Mouse (Mus musculus): ENCODE results near the gene Gm11444. TPM values are rescaled to one million over a fixed set of nuclear protein-coding genes. Genes with fewer than 3 reads are reported as not detected.

Gm11444 gene
- polyA plus RNA-seq, 1 experiment, result not detected

- Histone ChIP-seq H3K9ac (ENCODE audit: low read depth, poor library complexity, severe bottlenecking) (peak overlapping the region; percentile 37), H3K36me3 (ENCODE audit: control insufficient read depth, insufficient read depth, low read length, poor library complexity, severe bottlenecking) (no peaks in the 10 kb centered on the region), H3K4me3 (ENCODE audit: low read depth, low read length) (peak overlapping the region; percentile 41), H3K4me1 (ENCODE audit: control insufficient read depth, insufficient read depth, low read length) (no peaks in the 10 kb centered on the region), H3K27ac (ENCODE audit: insufficient read depth, low read length) (no peak overlapping the region), H3K9me3 (replicated peaks; ENCODE audit: control insufficient read depth, insufficient read depth, low read length, poor library complexity, severe bottlenecking) (no peaks in the 10 kb centered on the region), H3K27me3 (ENCODE audit: control insufficient read depth, insufficient read depth, low read length, poor library complexity, severe bottlenecking) (peaks cover 70% of the 10 kb centered on the region)
- TF ChIP-seq POLR2A (IDR thresholded peaks at IDR 0.05; ENCODE audit: insufficient read depth, low read length), result no peak
- no peak for TF ChIP-seq CTCF (IDR thresholded peaks at IDR 0.05; ENCODE audit: low read depth, low read length)
- TF ChIP-seq EP300 (IDR thresholded peaks at IDR 0.05; ENCODE audit: insufficient read depth, low read depth, low read length), result no peak
These were observed 11.5 kb downstream of the Gm11444 start for GRCm38 (mm10) chr11:85838424-85839257.

GRCm38 (mm10) chr11:85837648-85838423 lies 12.3 kb downstream of the Gm11444 start:
- no peak overlapping the region for H3K27ac ChIP-seq (ENCODE audit: insufficient read depth, low read length)
- peak overlapping the region; percentile 37 for H3K9ac ChIP-seq (ENCODE audit: low read depth, poor library complexity, severe bottlenecking)
- H3K9me3 ChIP-seq (replicated peaks; ENCODE audit: control insufficient read depth, insufficient read depth, low read length, poor library complexity, severe bottlenecking), result no peaks in the 10 kb centered on the region
- TF ChIP-seq EP300 (IDR thresholded peaks at IDR 0.05; ENCODE audit: insufficient read depth, low read depth, low read length) (no peak), POLR2A (IDR thresholded peaks at IDR 0.05; ENCODE audit: insufficient read depth, low read length) (no peak)
- H3K4me1 ChIP-seq (ENCODE audit: control insufficient read depth, insufficient read depth, low read length), result no peaks in the 10 kb centered on the region
- H3K4me3 ChIP-seq (ENCODE audit: low read depth, low read length), result peak overlapping the region; percentile 41
- no peaks in the 10 kb centered on the region for H3K36me3 ChIP-seq (ENCODE audit: control insufficient read depth, insufficient read depth, low read length, poor library complexity, severe bottlenecking)
- H3K27me3 ChIP-seq (ENCODE audit: control insufficient read depth, insufficient read depth, low read length, poor library complexity, severe bottlenecking), result peaks cover 78% of the 10 kb centered on the region

GRCm38 (mm10) chr11:85837291-85837647 lies 12.9 kb downstream of the Gm11444 start:
- no peaks in the 10 kb centered on the region for H3K9me3 ChIP-seq (replicated peaks; ENCODE audit: control insufficient read depth, insufficient read depth, low read length, poor library complexity, severe bottlenecking)
- peaks cover 76% of the 10 kb centered on the region for H3K27me3 ChIP-seq (ENCODE audit: control insufficient read depth, insufficient read depth, low read length, poor library complexity, severe bottlenecking)
- no peak for TF ChIP-seq EP300 (IDR thresholded peaks at IDR 0.05; ENCODE audit: insufficient read depth, low read depth, low read length)
- TF ChIP-seq POLR2A (IDR thresholded peaks at IDR 0.05; ENCODE audit: insufficient read depth, low read length), result no peak
- no peak for TF ChIP-seq CTCF (IDR thresholded peaks at IDR 0.05; ENCODE audit: low read depth, low read length)
- peak overlapping the region; percentile 20 for H3K4me3 ChIP-seq (ENCODE audit: low read depth, low read length)
- H3K36me3 ChIP-seq (ENCODE audit: control insufficient read depth, insufficient read depth, low read length, poor library complexity, severe bottlenecking), result no peaks in the 10 kb centered on the region
- no peak overlapping the region for H3K9ac ChIP-seq (ENCODE audit: low read depth, poor library complexity, severe bottlenecking)
- no peaks in the 10 kb centered on the region for H3K4me1 ChIP-seq (ENCODE audit: control insufficient read depth, insufficient read depth, low read length)
- no peak overlapping the region for H3K27ac ChIP-seq (ENCODE audit: insufficient read depth, low read length)

GRCm38 (mm10) chr11:85836523-85837290 lies 13.4 kb downstream of the Gm11444 start:
- Histone ChIP-seq H3K9ac (ENCODE audit: low read depth, poor library complexity, severe bottlenecking) (no peak overlapping the region), H3K9me3 (replicated peaks; ENCODE audit: control insufficient read depth, insufficient read depth, low read length, poor library complexity, severe bottlenecking) (no peaks in the 10 kb centered on the region), H3K27me3 (ENCODE audit: control insufficient read depth, insufficient read depth, low read length, poor library complexity, severe bottlenecking) (peaks cover 82% of the 10 kb centered on the region), H3K4me1 (ENCODE audit: control insufficient read depth, insufficient read depth, low read length) (no peaks in the 10 kb centered on the region), H3K27ac (ENCODE audit: insufficient read depth, low read length) (no peak overlapping the region), H3K4me3 (ENCODE audit: low read depth, low read length) (peak overlapping the region; percentile 20), H3K36me3 (ENCODE audit: control insufficient read depth, insufficient read depth, low read length, poor library complexity, severe bottlenecking) (no peaks in the 10 kb centered on the region)
- TF ChIP-seq EP300 (IDR thresholded peaks at IDR 0.05; ENCODE audit: insufficient read depth, low read depth, low read length), result no peak
- no peak for TF ChIP-seq POLR2A (IDR thresholded peaks at IDR 0.05; ENCODE audit: insufficient read depth, low read length)
- TF ChIP-seq CTCF (IDR thresholded peaks at IDR 0.05; ENCODE audit: low read depth, low read length), result no peak

GRCm38 (mm10) chr11:85835753-85836522 lies 14.2 kb downstream of the Gm11444 start:
- Histone ChIP-seq H3K4me1 (ENCODE audit: control insufficient read depth, insufficient read depth, low read length) (no peaks in the 10 kb centered on the region), H3K4me3 (ENCODE audit: low read depth, low read length) (no peak overlapping the region)

More at GRCm38 (mm10) chr11:85835753-85836522, 14.2 kb downstream of the Gm11444 start:
- H3K27me3 ChIP-seq (ENCODE audit: control insufficient read depth, insufficient read depth, low read length, poor library complexity, severe bottlenecking), result peaks cover 80% of the 10 kb centered on the region
- H3K27ac ChIP-seq (ENCODE audit: insufficient read depth, low read length), result no peak overlapping the region
- no peak overlapping the region for H3K9ac ChIP-seq (ENCODE audit: low read depth, poor library complexity, severe bottlenecking)
- TF ChIP-seq EP300 (IDR thresholded peaks at IDR 0.05; ENCODE audit: insufficient read depth, low read depth, low read length), result no peak
- no peak for TF ChIP-seq CTCF (IDR thresholded peaks at IDR 0.05; ENCODE audit: low read depth, low read length)
- TF ChIP-seq POLR2A (IDR thresholded peaks at IDR 0.05; ENCODE audit: insufficient read depth, low read length), result no peak
- no peaks in the 10 kb centered on the region for H3K36me3 ChIP-seq (ENCODE audit: control insufficient read depth, insufficient read depth, low read length, poor library complexity, severe bottlenecking)
- H3K9me3 ChIP-seq (replicated peaks; ENCODE audit: control insufficient read depth, insufficient read depth, low read length, poor library complexity, severe bottlenecking), result no peaks in the 10 kb centered on the region

Measured in ES-Bruce4 (cell line).